Mouse (Mus musculus): ENCODE data around the gene Cyp17a1. TPM values are rescaled to one million over a fixed set of nuclear protein-coding genes. Genes with fewer than 3 reads are reported as not detected.
A peak's percentile ranks its signal among the peaks of the same experiment; 100 is the strongest.

Cyp17a1 gene
- polyA plus RNA-seq, 1 experiment from 2014 or later: not detected

DNA sequence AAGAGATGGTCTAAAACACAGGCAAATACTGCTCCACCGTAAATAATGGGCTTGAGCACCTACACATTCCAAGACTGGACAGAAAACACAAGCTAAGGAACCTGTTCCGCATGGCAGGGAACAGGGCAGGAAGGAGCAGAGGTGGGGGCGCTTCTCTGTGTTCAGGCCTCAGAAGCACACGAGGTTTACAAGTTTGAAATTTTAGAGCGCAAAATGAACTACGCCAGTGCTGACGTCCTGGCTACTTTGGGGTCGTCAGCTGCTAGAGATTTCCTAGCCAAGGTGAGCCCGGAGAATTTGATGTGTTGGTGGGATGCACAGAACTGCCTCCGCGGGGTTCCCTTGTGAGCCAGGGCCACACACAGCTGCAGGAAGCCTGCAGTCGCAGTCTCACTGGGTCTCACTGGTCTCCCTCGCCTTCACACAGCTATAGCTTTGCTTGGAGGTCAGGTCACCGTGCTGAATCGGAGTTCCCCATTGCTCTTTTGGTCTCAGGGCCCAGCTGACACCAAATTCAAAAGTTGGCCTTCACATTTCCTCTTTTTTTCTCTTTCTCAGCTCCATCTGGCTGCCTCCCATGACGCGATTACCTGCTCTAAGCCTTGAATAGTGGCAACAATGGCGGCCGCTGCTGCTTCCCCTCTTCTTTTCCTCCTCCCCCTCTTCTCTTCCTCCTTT lies 25.0 kb upstream of the Cyp17a1 start:
- WGBS: 56% methylated on average over 19 of the region's 19 CpGs
- Histone ChIP-seq H3K4me3 (replicated peaks) (no peak overlapping the region), H3K27me3 (no peaks in the 10 kb centered on the region), H3K36me3 (peaks cover 27% of the 10 kb centered on the region), H3K9ac (replicated peaks) (no peak overlapping the region; the same call in 1 of the 2 replicates), H3K4me1 (replicated peaks) (no peaks in the 10 kb centered on the region), H3K9me3 (no peaks in the 10 kb centered on the region), H3K4me2 (no peak overlapping the region), H3K27ac (no peak overlapping the region)
- no peak for ATAC-seq (ENCODE audit: insufficient number of reproducible peaks, insufficient read depth, low FRiP score, low TSS enrichment, low read depth)

DNA sequence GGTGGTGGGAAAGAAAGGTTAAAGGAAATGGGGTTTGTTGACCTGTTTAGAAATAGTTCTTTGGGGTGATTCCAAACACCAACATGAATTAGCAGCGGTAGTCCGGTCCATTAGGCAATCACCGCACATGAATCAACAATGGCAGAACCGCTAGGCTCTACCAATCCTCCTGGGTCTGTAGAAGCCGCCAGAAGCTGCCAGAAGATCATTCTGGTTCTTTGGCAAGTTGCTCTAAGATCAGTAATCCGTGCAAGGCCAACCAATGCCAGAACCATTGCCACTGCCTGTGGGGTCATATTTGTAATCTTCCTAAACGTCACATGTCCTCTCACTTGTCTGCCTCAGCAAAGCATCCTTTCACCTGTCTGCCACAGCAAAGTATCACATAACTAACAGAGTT lies 24.0 kb upstream of the Cyp17a1 start:
- H3K27ac ChIP-seq: no peak overlapping the region
- H3K27me3 ChIP-seq: no peaks in the 10 kb centered on the region
- H3K36me3 ChIP-seq: peaks cover 24% of the 10 kb centered on the region
- no peak overlapping the region for H3K9ac ChIP-seq (replicated peaks)
- no peak overlapping the region for H3K4me2 ChIP-seq
- WGBS: 92% methylated on average over 7 of the region's 7 CpGs
- H3K9me3 ChIP-seq: no peaks in the 10 kb centered on the region
- H3K4me1 ChIP-seq (replicated peaks): no peaks in the 10 kb centered on the region
- ATAC-seq (ENCODE audit: insufficient number of reproducible peaks, insufficient read depth, low FRiP score, low TSS enrichment, low read depth): no peak
- no peak overlapping the region for H3K4me3 ChIP-seq (replicated peaks)

DNA sequence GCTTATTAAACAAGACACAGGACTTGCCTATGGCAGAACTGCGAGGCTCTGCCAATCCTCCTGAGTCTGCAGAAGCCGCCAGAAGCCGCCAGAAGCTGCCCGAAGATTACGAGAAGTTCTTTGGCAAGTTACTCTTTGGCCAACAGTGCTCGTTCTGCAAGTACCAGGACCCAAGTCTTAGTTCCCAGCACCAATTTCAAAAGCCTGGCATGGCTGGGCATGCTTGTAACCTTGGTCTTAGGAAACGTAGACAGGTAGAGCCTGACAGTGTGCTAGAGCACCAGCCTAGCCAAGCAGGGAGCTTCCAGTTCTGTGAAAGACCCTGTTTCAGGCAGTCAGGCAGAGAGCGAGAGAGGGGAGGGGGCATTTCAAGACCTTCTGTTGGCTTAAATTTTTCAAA lies 23.5 kb upstream of the Cyp17a1 start:
- no peak for ATAC-seq (ENCODE audit: insufficient number of reproducible peaks, insufficient read depth, low FRiP score, low TSS enrichment, low read depth)
- no peaks in the 10 kb centered on the region for H3K4me1 ChIP-seq (replicated peaks)
- no peak overlapping the region for H3K27ac ChIP-seq
- H3K27me3 ChIP-seq: no peaks in the 10 kb centered on the region
- H3K4me3 ChIP-seq (replicated peaks): no peak overlapping the region
- peaks cover 21% of the 10 kb centered on the region for H3K36me3 ChIP-seq
- no peak overlapping the region for H3K9ac ChIP-seq (replicated peaks)
- H3K9me3 ChIP-seq: no peaks in the 10 kb centered on the region
- 93% methylated on average over 8 of the region's 8 CpGs for WGBS
- H3K4me2 ChIP-seq: no peak overlapping the region

DNA sequence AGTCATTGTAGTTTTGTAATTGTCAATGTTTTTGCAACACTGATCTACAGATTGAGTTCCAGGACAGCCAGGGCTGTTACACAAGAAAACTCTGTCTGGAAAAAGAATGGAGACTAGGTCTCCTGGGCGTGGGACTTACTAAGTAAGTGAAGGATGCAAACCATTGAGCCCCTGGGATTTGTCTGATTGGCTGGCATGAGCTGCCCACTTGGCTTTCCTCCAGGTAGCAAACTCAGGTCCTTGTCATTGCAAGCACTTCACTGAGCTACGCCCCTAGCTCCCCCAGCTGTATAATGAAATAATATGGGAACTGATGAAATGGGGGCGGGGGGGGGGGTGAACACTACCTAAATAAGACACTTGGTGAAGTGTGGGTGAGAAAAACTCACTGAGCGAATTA lies 20.2 kb upstream of the Cyp17a1 start:
- H3K9me3 ChIP-seq: no peaks in the 10 kb centered on the region
- no peak overlapping the region for H3K9ac ChIP-seq (replicated peaks)
- no peak overlapping the region for H3K4me3 ChIP-seq (replicated peaks)
- H3K27ac ChIP-seq: no peak overlapping the region
- 92% methylated on average over 4 of the region's 4 CpGs for WGBS
- no peaks in the 10 kb centered on the region for H3K27me3 ChIP-seq
- ATAC-seq (ENCODE audit: insufficient number of reproducible peaks, insufficient read depth, low FRiP score, low TSS enrichment, low read depth): no peak
- H3K4me1 ChIP-seq (replicated peaks): peaks cover 8% of the 10 kb centered on the region; the same call in 1 of the 2 replicates
- H3K4me2 ChIP-seq: no peak overlapping the region
- H3K36me3 ChIP-seq: peaks cover 12% of the 10 kb centered on the region

DNA sequence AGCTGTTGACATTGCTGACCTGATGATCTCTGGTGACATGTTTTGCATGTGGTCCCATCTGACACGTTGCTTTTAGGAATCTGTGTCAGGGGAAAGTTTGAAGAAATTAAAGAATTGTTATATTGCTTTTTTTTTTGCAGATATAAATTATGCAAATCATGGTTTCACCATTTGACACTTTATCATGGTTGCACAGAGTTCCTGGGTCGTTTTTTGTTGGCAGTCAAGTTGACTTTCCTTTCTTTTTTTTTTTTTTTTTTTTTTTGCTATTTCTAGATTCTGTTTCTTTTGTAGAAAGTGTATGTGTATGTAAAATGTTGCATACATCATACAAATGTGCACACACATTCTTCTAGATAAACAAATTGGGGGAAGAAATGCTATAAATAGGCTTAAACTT lies 18.1 kb upstream of the Cyp17a1 start:
- WGBS: 85% methylated on average over 2 of the region's 2 CpGs
- no peaks in the 10 kb centered on the region for H3K27me3 ChIP-seq
- peaks cover 12% of the 10 kb centered on the region for H3K36me3 ChIP-seq
- no peak overlapping the region for H3K4me2 ChIP-seq
- H3K27ac ChIP-seq: no peak overlapping the region
- H3K9me3 ChIP-seq: no peaks in the 10 kb centered on the region
- H3K4me1 ChIP-seq (replicated peaks): peaks cover 8% of the 10 kb centered on the region; the same call in 1 of the 2 replicates
- no peak overlapping the region for H3K4me3 ChIP-seq (replicated peaks)
- H3K9ac ChIP-seq (replicated peaks): no peak overlapping the region
- ATAC-seq (ENCODE audit: insufficient number of reproducible peaks, insufficient read depth, low FRiP score, low TSS enrichment, low read depth): no peak

DNA sequence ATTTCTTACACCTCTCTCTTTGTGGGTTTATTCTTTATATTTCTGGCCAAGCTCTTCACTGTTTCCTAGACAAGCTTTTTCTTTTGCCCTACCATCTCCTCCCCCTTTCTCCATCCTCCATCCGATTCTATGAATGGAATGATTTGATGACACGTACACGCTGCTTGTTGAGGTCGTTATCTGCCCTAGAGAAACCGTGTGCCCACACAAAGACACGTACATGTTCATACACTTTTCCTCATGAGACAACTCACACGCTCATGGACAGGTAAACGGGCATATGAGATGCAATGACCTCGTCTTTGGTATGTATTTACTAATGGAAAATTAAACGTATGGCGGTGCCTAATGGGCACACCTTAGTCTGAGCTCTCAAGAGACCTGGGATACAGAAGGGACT lies 17.4 kb upstream of the Cyp17a1 start:
- Histone ChIP-seq H3K4me2 (peak overlapping the region; percentile 61), H3K9me3 (no peaks in the 10 kb centered on the region), H3K36me3 (peaks cover 12% of the 10 kb centered on the region), H3K9ac (replicated peaks) (peak overlapping the region; percentile 64; the same call in 1 of the 2 replicates), H3K27me3 (no peaks in the 10 kb centered on the region), H3K4me3 (replicated peaks) (peak overlapping the region; percentile 50), H3K4me1 (replicated peaks) (peaks cover 8% of the 10 kb centered on the region; the same call in 1 of the 2 replicates), H3K27ac (no peak overlapping the region)
- WGBS: 81% methylated on average over 11 of the region's 11 CpGs
- ATAC-seq (ENCODE audit: insufficient number of reproducible peaks, insufficient read depth, low FRiP score, low TSS enrichment, low read depth): peak; percentile 10; the same call in 1 of the 2 replicates

DNA sequence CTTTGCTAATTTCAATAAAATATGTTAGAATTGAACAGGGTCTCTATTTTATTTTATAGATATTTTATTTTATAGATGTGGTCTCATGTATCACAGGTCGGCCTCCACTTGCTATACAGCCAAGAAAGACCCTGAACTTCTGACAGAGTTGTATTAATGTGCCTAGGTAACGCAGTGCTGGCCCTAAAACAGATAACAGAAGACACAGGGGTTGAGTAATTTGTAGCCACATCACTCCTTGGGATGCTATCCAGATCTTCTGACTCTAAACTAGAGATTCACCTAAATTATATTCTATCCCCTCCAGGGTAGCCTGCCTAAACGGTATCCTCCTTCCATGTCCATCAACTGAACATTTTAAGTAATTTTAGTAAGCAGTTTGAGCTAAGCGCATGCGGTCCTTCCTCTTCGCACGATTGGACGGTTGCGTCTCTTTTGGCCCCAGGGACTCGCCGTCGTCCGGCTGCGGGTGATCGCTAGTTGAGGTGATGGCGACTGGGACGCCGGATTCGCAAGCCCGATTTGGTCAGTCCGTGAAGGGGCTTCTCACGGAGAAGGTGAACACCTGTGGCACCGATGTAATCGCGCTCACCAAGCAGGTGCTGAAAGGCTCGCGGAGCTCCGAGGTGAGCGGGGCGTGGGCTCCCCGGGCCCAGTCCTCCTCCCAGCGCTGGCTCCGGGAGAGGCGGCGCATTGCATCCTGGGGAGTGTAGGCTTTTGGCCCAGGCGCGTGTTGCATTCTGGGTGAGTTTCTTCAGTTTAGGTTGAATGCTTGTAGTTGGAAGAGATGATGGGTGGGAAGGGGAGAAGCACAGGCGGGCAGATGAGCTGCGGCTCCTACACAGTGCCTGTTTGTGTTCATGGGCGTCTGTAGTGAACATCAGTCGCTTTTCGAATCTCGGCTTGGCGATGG lies 16.7 kb upstream of the Cyp17a1 start, which contains the start of gene Borcs7:
Borcs7 (plus strand) TSS at position 447 of the 913 bp plus-strand sequence.
- peak within 1 kb of the TSS; percentile 50 for H3K4me3 ChIP-seq (replicated peaks)
- H3K36me3 ChIP-seq: peaks cover 6% of the 10 kb centered on the region
- ATAC-seq (ENCODE audit: insufficient number of reproducible peaks, insufficient read depth, low FRiP score, low TSS enrichment, low read depth): peak; percentile 83
- peak within 1 kb of the TSS; percentile 61 for H3K4me2 ChIP-seq
- peak within 1 kb of the TSS; percentile 64 for H3K9ac ChIP-seq (replicated peaks)
- no peaks in the 10 kb centered on the region for H3K27me3 ChIP-seq
- peak within 1 kb of the TSS; percentile 54; the same call in 1 of the 2 replicates for H3K27ac ChIP-seq
- H3K9me3 ChIP-seq: no peaks in the 10 kb centered on the region
- H3K4me1 ChIP-seq (replicated peaks): peaks cover 8% of the 10 kb centered on the region; the same call in 1 of the 2 replicates
- 3% methylated on average over 44 of the region's 44 CpGs for WGBS

DNA sequence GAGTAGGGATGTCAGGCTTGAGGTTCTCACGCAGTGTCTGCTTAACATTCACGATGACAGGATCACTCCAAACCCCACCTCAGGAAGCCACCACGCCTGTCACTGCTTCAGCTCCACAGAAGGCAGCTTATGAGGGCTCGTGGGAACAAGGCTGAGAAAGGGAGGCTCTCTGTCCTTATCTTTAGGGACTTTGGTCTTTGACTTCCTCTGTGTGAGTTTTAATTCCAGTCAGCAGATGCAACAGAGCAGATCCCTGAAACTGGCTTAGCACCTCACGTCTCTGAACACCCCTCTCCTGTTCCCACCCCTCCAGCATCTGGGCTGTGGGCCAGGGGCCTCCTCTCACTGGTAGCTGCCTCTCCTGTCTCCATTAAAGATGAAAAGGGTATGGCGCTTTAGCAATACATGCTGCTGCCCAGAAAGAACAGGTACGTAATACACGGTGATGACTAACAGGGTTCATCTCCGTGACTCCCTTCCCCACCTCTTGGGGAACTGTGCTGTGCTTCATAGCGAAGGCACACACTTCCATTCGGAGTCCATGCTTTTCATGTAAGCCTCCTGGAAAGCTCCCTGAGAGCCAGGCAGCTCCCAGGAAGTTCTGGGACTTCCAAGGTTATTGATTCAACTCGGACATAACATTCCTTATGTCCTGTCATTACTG lies 6.9 kb upstream of the Cyp17a1 start:
- Histone ChIP-seq H3K4me1 (replicated peaks) (no peaks in the 10 kb centered on the region), H3K9ac (replicated peaks) (no peak overlapping the region), H3K9me3 (no peaks in the 10 kb centered on the region), H3K4me2 (no peak overlapping the region), H3K27me3 (no peaks in the 10 kb centered on the region), H3K27ac (no peak overlapping the region), H3K4me3 (replicated peaks) (no peak overlapping the region), H3K36me3 (no peaks in the 10 kb centered on the region)
- no peak for ATAC-seq (ENCODE audit: insufficient number of reproducible peaks, insufficient read depth, low FRiP score, low TSS enrichment, low read depth)
- 65% methylated on average over 12 of the region's 12 CpGs for WGBS

DNA sequence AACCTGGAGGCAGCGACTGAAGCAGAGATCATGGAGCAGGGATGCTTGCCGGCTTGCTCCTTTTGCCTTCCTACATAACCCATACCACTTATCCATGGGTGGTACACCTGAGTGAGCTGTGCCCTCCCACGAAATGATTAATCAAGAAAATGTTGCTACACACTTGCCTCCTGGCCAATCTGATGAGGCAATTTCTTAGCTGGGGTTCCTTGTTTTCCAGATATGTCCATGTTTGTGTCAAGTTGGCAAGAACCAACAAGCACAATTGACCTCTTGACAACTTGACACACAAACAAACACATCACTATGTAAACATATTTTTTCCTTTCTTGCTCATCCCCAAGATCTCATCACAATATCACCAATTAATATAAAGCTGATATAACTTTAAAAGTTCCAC lies 2.7 kb upstream of the Cyp17a1 start:
- Histone ChIP-seq H3K9ac (replicated peaks) (no peak overlapping the region), H3K4me3 (replicated peaks) (no peak overlapping the region), H3K27ac (no peak overlapping the region), H3K4me1 (replicated peaks) (no peaks in the 10 kb centered on the region), H3K9me3 (no peaks in the 10 kb centered on the region), H3K27me3 (peaks cover 16% of the 10 kb centered on the region; the same call in 1 of the 2 replicates), H3K36me3 (no peaks in the 10 kb centered on the region), H3K4me2 (no peak overlapping the region)
- ATAC-seq (ENCODE audit: insufficient number of reproducible peaks, insufficient read depth, low FRiP score, low TSS enrichment, low read depth): no peak
- 74% methylated on average over 3 of the region's 3 CpGs for WGBS

DNA sequence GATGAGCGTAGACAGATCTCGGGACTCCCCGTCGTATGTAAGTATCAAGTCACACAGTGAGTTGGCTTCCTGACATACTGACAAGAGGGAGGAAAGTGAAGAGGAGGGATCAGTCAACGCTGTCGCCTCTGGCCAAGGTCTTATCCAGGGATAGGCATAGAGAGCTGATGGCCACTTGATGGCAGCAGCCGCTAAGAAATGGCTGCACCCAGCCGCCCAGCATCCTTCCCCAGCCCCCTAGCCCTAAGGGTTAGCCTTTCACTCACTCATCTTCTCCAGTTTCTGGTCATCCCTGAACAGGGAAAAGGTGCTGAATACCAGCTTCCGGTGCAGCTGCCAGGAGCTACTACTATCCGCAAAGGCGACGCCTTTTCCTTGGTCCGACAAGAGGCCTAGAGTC lies 2.3 kb downstream of the Cyp17a1 start:
- Histone ChIP-seq H3K4me2 (no peak overlapping the region), H3K9me3 (no peaks in the 10 kb centered on the region), H3K27ac (no peak overlapping the region), H3K36me3 (no peaks in the 10 kb centered on the region), H3K4me1 (replicated peaks) (no peaks in the 10 kb centered on the region), H3K9ac (replicated peaks) (no peak overlapping the region), H3K27me3 (peaks cover 16% of the 10 kb centered on the region), H3K4me3 (replicated peaks) (no peak overlapping the region)
- no peak for ATAC-seq (ENCODE audit: insufficient number of reproducible peaks, insufficient read depth, low FRiP score, low TSS enrichment, low read depth)
- WGBS: 23% methylated on average over 13 of the region's 13 CpGs

DNA sequence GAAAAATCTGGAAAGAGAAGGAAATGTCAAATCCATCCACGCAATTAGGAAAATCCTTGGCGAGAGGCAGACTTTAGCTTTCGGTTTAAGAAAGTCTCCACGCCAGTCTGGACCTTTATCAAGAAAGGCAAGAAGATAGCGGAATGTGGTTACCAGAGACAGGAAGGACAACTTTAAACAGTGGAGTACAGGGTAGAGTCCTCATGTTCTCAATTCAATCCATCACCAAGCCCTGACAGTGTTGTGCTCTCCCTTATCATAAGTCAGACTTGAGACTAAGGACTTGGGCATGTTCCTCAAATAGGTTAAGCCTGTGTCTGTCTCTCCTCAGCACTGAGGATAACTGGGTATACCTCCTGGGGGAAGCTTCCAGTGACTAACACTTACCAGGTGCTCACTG lies 3.2 kb downstream of the Cyp17a1 start:
- Histone ChIP-seq H3K4me3 (replicated peaks) (no peak overlapping the region), H3K9me3 (no peaks in the 10 kb centered on the region), H3K27ac (no peak overlapping the region), H3K9ac (replicated peaks) (no peak overlapping the region), H3K27me3 (peaks cover 16% of the 10 kb centered on the region), H3K4me2 (no peak overlapping the region), H3K36me3 (no peaks in the 10 kb centered on the region), H3K4me1 (replicated peaks) (no peaks in the 10 kb centered on the region)
- 85% methylated on average over 5 of the region's 5 CpGs for WGBS
- no peak for ATAC-seq (ENCODE audit: insufficient number of reproducible peaks, insufficient read depth, low FRiP score, low TSS enrichment, low read depth)

Data from limb, embryonic 12.5 days (tissue).